Mouse (Mus musculus) spleen, postnatal 14 days (tissue): ENCODE measurements around the gene Mylk4.

ENCODE experiments used
- DNase-seq, 2 experiments: peaks; one replicate each; pipeline ENCODE4 v3.0.0; 2021 to 2022; ENCODE audit warnings: low spot score in 2 of 2

Gene Mylk4

GRCm38 (mm10) chr13:32783816-32784215, at the start of gene Mylk4:
Gene Mylk4 (minus strand): TSS chr13:32783954.
- DNase-seq: no peak

DNA sequence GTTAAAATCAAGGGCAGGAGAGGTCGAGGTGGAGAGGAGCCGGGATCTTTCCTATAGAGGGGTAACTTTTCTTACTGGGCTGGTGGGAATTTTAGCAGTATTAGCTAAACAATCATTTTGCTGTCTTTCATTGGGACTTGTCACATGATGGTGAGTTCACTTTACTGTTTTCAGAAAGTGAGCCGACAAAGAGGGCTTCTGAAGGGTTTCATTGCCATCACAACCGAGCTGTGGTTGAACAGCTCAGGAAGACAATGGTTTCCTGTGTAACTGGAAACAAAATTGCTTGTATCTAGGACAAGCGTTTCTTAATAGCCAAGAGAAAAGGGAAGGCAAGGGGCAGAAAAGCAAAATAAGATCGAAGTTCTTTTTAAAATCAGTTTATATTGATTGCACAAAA, 49.5 kb upstream of the Mylk4 start:
- DNase-seq: no peak

- DNase-seq: no peak
These were observed 49.0 kb upstream of the Mylk4 start for GRCm38 (mm10) chr13:32832776-32833175.

GRCm38 (mm10) chr13:32831505-32832273, 47.9 kb upstream of the Mylk4 start:
- DNase-seq: peak in 1 of 2 experiments; percentile 31

DNA sequence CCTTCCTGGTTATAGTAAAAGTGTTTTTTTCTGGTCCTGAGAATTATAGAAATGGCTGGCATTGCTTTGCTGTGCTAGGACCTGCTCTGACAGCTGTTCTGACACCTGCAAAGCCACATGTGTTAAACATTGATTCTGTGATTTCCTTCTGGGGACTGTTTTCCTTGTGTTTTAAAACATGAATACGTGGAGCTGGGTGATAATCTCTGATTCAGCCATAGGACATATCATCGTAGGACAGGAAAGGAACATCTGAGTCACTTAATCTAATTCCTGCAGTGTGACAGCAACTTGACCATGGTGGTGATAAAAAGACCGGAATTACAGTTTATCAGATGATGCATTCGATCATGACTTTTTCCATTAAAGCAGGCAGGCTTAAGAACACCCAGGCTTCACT, 45.1 kb upstream of the Mylk4 start:
- no peak for DNase-seq

DNA sequence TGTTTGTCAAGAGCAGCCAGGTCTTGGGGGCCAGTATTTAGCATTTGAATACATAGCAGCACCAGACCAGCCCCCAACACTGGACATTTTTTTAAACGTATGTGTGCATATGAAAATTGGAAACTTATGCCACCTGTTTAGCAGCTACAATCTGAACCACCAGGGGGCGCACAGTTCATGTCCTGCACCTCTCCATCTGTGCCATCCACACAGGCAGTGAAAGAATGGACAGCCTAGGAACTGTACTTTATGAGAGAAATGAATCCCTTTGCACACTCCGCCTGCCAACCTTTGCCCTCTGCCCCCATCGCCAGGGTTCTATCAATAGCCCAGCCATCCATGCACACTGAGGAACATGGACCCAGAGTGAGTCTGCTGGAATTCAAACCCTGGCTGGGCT, 44.2 kb upstream of the Mylk4 start:
- DNase-seq: peak; percentile 56 to 76

DNA sequence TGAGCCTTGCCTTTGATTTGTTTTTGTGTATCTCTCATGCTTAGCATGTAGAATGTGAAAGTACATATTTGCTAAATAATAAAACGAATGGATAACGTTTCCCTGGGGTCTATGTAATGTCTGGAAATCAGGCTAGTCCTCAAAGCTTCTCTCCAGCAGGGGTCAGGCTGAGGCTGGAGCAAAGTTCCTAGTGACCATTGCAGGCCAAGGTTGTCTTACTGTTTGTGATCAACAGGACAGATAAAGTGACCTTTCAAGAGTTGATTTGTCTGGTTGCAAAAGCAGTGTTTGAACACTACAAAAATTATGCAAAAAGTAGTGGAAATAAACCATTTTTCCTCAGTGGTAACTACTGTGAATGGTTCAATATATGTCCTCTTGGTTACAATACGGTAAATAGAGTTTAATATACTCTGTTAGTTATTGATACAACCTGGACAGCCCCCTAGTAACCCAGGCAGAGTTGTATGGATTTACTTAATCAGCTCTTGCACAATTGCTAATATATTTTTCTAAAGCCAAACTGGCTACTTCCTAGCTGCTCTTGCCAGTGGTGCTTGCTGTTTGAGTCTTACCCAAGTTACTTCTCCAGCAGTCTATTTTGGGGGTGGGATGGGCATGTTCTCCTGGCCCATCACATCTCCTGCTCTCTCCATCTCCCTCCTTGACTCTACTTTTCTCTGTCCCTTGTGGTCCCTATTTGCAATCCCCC, 43.5 kb upstream of the Mylk4 start:
- DNase-seq: no peak

DNA sequence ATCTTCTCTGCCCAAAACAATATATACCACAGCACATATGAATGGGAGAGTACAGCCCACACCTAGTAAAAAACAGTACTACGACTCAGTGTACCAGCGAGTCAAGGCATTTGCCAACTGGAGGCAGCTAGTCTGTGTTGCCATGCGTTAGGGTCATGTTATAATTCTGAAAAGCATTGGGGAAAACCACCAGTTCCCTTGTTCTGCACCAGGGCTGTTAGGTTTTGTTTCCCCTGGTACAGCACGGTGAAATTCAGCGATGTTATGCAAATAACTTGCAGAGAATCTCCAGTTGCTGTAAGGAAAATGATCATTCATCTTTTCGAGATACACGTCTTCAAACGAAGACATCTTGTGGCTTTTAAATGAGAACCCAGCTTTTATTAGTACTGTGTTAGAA, 41.8 kb upstream of the Mylk4 start:
- no peak for DNase-seq

GRCm38 (mm10) chr13:32824377-32825330, 40.9 kb upstream of the Mylk4 start:
- no peak for DNase-seq

DNA sequence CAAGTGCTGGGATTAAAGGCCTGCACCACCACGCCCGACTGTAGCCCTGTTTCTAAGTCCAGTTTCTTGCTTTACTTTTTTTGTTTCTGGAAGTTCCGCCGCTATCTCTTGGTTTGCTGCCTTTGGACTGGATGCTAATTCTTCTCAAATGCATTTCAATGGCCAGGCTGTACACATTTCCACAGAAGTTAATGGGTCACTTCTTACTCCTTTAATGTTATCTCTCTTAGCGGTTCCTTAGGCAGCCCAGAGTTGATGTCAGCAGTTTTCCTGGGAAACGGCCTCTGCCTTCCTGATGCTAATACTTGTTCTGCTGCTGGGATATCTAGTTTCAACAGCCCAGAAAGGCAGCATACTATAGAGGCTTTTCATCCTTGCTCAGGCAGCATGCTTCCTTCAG, 39.4 kb upstream of the Mylk4 start:
- DNase-seq: no peak

DNA sequence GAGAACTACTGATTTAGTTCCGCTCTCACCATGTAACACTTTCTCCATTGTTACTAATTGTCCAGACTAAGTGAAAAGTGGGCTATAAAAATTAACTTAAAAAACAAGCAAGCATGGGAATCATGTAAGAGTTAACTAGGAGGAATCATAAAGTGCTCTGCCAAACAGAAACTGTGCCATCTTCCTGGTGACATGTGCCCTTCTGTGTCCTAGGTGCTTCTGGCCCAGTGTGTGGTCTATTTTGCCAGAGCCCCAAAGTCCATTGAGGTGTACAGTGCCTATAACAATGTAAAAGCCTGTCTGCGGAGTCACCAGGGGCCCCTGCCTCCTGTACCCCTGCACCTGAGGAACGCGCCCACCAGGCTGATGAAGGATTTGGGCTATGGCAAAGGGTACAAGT, 37.9 kb upstream of the Mylk4 start:
- no peak for DNase-seq

DNA sequence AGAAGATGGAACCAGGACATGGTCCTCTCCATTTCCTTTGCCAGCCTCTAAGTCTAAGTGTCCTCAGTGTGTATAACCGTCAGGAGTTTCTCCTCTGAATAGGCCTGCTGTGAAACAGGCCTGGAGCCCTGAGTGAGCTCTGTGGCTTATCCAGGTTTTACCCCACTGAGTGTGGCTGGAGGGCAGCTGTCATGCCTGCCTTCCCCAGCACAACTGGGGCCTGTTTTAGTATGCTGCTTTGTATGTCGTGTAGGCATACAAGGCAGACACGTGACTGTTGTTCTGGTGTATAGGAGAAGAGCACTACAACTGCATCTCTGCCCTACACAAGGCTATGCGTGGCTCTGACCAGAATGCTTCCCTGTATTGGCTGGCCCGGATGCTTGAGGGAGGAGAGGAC, 36.2 kb upstream of the Mylk4 start:
- no peak for DNase-seq

- DNase-seq: no peak
These were observed 35.5 kb upstream of the Mylk4 start for GRCm38 (mm10) chr13:32819241-32819640.

GRCm38 (mm10) chr13:32807624-32808023, 23.9 kb upstream of the Mylk4 start:
- no peak for DNase-seq

GRCm38 (mm10) chr13:32806820-32807219, 23.1 kb upstream of the Mylk4 start:
- DNase-seq: no peak

GRCm38 (mm10) chr13:32803701-32804345, 20.1 kb upstream of the Mylk4 start:
- no peak for DNase-seq

GRCm38 (mm10) chr13:32802259-32803081, 18.7 kb upstream of the Mylk4 start, which contains the start of gene D930007J09Rik:
Gene D930007J09Rik (minus strand): TSS chr13:32802849.
- peak; percentile 11 to 26 for DNase-seq

DNA sequence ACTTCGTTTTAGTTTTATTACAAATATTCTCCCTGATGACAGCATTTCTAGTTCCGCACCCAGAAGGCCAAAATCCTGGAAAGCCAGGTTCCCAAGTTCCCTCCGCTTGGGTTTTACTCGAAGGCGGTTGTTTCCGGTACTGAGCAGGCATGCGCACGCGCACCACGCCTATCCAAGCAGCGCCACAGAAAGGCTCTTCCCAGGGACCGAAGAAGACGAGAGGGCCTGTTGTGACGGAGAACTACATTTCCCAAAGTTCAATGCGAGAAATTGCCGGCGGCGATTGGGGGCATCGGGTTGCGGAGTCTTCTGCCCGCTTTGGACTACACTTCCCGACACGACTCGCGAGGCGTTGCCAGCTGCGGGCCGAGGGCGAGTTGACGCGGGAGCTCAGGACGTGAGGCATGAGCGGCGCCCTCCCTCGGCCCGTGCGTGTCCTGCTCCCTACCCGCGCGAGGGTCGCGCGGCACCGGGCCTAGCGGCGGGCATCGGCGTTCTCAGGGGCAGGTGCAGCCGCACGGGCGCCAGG, 18.0 kb upstream of the Mylk4 start, which contains the start of gene Wrnip1:
Wrnip1 (plus strand) TSS at position 346 of the 529 bp plus-strand sequence.
- peak; percentile 80 to 87 for DNase-seq

- DNase-seq: peak in 1 of 2 experiments; percentile 28
These were observed 17.1 kb upstream of the Mylk4 start for GRCm38 (mm10) chr13:32800859-32801258.

- no peak for DNase-seq
These were observed 15.4 kb upstream of the Mylk4 start for GRCm38 (mm10) chr13:32799131-32799530.
